Mouse (Mus musculus): ENCODE measurements around the gene Mios.

Mios gene

GRCm38 (mm10) chr6:8278426-8279002 lies 69.5 kb downstream of the Mios start:
- no peak for DNase-seq (ENCODE audit: low spot score in 2 of 2)

GRCm38 (mm10) chr6:8283255-8283654 lies 74.2 kb downstream of the Mios start:
- no peak for DNase-seq (ENCODE audit: low spot score in 2 of 2)

GRCm38 (mm10) chr6:8285401-8285960 lies 76.5 kb downstream of the Mios start:
- DNase-seq (ENCODE audit: low spot score in 2 of 2): no peak

Measured in right cerebral cortex, adult 2 months (tissue).